Mouse (Mus musculus): ENCODE data around the gene Enpp6. TPM values are rescaled to one million over a fixed set of nuclear protein-coding genes. Genes with fewer than 3 reads are reported as not detected.

Gene Enpp6
- total and polyA plus RNA-seq, 2 experiments from 2014 or later, result 5.5 to 7.7 TPM

- no peaks in the 10 kb centered on the region for H3K36me3 ChIP-seq (replicated peaks; ENCODE audit: control insufficient read depth, insufficient read depth, low read length)
- H3K4me1 ChIP-seq (ENCODE audit: control insufficient read depth, insufficient read depth), result 0 out of 2 replicates have a peak, but pooled peaks cover 4% of the 10 kb centered on the region
- WGBS, result 90% methylated on average over 4 of the region's 4 CpGs
- TF ChIP-seq EP300 (IDR thresholded peaks at IDR 0.05; ENCODE audit: low read depth) (no peak), CTCF (IDR thresholded peaks at IDR 0.05; ENCODE audit: low read depth) (no peak)
- no peak overlapping the region for H3K4me2 ChIP-seq (ENCODE audit: low read depth, low read length)
- H3K27ac ChIP-seq (ENCODE audit: low read depth), result no peak overlapping the region
- ATAC-seq (ENCODE audit: insufficient read depth, low read depth) (no peak), DNase-seq (ENCODE audit: low spot score) (no peak)
- no peak overlapping the region for H3K4me3 ChIP-seq (ENCODE audit: low read depth, low read length)
- H3K27me3 ChIP-seq (ENCODE audit: control insufficient read depth, insufficient read depth, low read length), result no peaks in the 10 kb centered on the region
- no peaks in the 10 kb centered on the region for H3K9me3 ChIP-seq (replicated peaks; ENCODE audit: control insufficient read depth, low read length)
- H3K9ac ChIP-seq (replicated peaks; ENCODE audit: low read depth, low read length), result no peak overlapping the region
These were observed 43.4 kb upstream of the Enpp6 start for GRCm38 (mm10) chr8:46943337-46943736.

- Histone ChIP-seq H3K9ac (replicated peaks; ENCODE audit: low read depth, low read length) (no peak overlapping the region), H3K36me3 (replicated peaks; ENCODE audit: control insufficient read depth, insufficient read depth, low read length) (no peaks in the 10 kb centered on the region), H3K4me2 (ENCODE audit: low read depth, low read length) (no peak overlapping the region), H3K27me3 (ENCODE audit: control insufficient read depth, insufficient read depth, low read length) (no peaks in the 10 kb centered on the region), H3K4me3 (ENCODE audit: low read depth, low read length) (no peak overlapping the region), H3K27ac (ENCODE audit: low read depth) (no peak overlapping the region), H3K9me3 (replicated peaks; ENCODE audit: control insufficient read depth, low read length) (no peaks in the 10 kb centered on the region), H3K4me1 (ENCODE audit: control insufficient read depth, insufficient read depth) (0 out of 2 replicates have a peak, but pooled peaks cover 4% of the 10 kb centered on the region)
- peak; percentile 24; the same call in 1 of the 2 replicates for TF ChIP-seq CTCF (IDR thresholded peaks at IDR 0.05; ENCODE audit: low read depth)
- TF ChIP-seq EP300 (IDR thresholded peaks at IDR 0.05; ENCODE audit: low read depth), result no peak
- WGBS, result 72% methylated on average over 5 of the region's 5 CpGs
- DNase-seq (ENCODE audit: low spot score) (no peak), ATAC-seq (ENCODE audit: insufficient read depth, low read depth) (no peak)
These were observed 40.5 kb upstream of the Enpp6 start for GRCm38 (mm10) chr8:46946181-46946580.

- Histone ChIP-seq H3K4me1 (ENCODE audit: control insufficient read depth, insufficient read depth) (no peaks in the 10 kb centered on the region), H3K4me2 (ENCODE audit: low read depth, low read length) (no peak overlapping the region)
- TF ChIP-seq CTCF (IDR thresholded peaks at IDR 0.05; ENCODE audit: low read depth) (no peak), EP300 (IDR thresholded peaks at IDR 0.05; ENCODE audit: low read depth) (no peak)
These were observed 38.5 kb upstream of the Enpp6 start for GRCm38 (mm10) chr8:46948091-46948757.

GRCm38 (mm10) chr8:46953472-46953871 is 33.2 kb upstream of the Enpp6 start:
- no peak overlapping the region for H3K4me3 ChIP-seq (ENCODE audit: low read depth, low read length)
- ATAC-seq (ENCODE audit: insufficient read depth, low read depth) (no peak), DNase-seq (ENCODE audit: low spot score) (peak; percentile 74)
- H3K27me3 ChIP-seq (ENCODE audit: control insufficient read depth, insufficient read depth, low read length), result no peaks in the 10 kb centered on the region
- no peak overlapping the region for H3K9ac ChIP-seq (replicated peaks; ENCODE audit: low read depth, low read length)
- 17% methylated on average over 7 of the region's 7 CpGs for WGBS
- H3K27ac ChIP-seq (ENCODE audit: low read depth), result no peak overlapping the region
- no peak overlapping the region for H3K4me2 ChIP-seq (ENCODE audit: low read depth, low read length)
- no peaks in the 10 kb centered on the region for H3K9me3 ChIP-seq (replicated peaks; ENCODE audit: control insufficient read depth, low read length)
- no peaks in the 10 kb centered on the region for H3K4me1 ChIP-seq (ENCODE audit: control insufficient read depth, insufficient read depth)
- TF ChIP-seq EP300 (IDR thresholded peaks at IDR 0.05; ENCODE audit: low read depth), result no peak
- peak; percentile 81 for TF ChIP-seq CTCF (IDR thresholded peaks at IDR 0.05; ENCODE audit: low read depth)
- H3K36me3 ChIP-seq (replicated peaks; ENCODE audit: control insufficient read depth, insufficient read depth, low read length), result no peaks in the 10 kb centered on the region

More at GRCm38 (mm10) chr8:46948091-46948757, 38.5 kb upstream of the Enpp6 start:
- Histone ChIP-seq H3K9me3 (replicated peaks; ENCODE audit: control insufficient read depth, low read length) (no peaks in the 10 kb centered on the region), H3K27ac (ENCODE audit: low read depth) (no peak overlapping the region), H3K4me3 (ENCODE audit: low read depth, low read length) (no peak overlapping the region), H3K27me3 (ENCODE audit: control insufficient read depth, insufficient read depth, low read length) (no peaks in the 10 kb centered on the region), H3K9ac (replicated peaks; ENCODE audit: low read depth, low read length) (no peak overlapping the region), H3K36me3 (replicated peaks; ENCODE audit: control insufficient read depth, insufficient read depth, low read length) (no peaks in the 10 kb centered on the region)
- WGBS, result 77% methylated on average over 14 of the region's 14 CpGs
- DNase-seq (ENCODE audit: low spot score) (no peak), ATAC-seq (ENCODE audit: insufficient read depth, low read depth) (no peak)

GRCm38 (mm10) chr8:46962630-46963427 is 23.9 kb upstream of the Enpp6 start:
- no peak overlapping the region for H3K27ac ChIP-seq (ENCODE audit: low read depth)
- DNase-seq (ENCODE audit: low spot score) (no peak), ATAC-seq (ENCODE audit: insufficient read depth, low read depth) (no peak)
- 44% methylated on average over 10 of the region's 10 CpGs for WGBS
- H3K27me3 ChIP-seq (ENCODE audit: control insufficient read depth, insufficient read depth, low read length), result no peaks in the 10 kb centered on the region
- no peak overlapping the region for H3K4me2 ChIP-seq (ENCODE audit: low read depth, low read length)
- H3K9ac ChIP-seq (replicated peaks; ENCODE audit: low read depth, low read length), result no peak overlapping the region
- no peaks in the 10 kb centered on the region for H3K36me3 ChIP-seq (replicated peaks; ENCODE audit: control insufficient read depth, insufficient read depth, low read length)
- H3K4me1 ChIP-seq (ENCODE audit: control insufficient read depth, insufficient read depth), result no peaks in the 10 kb centered on the region
- TF ChIP-seq EP300 (IDR thresholded peaks at IDR 0.05; ENCODE audit: low read depth), result no peak
- 0 out of 2 replicates have a peak, but pooled peaks have one; percentile 7 for TF ChIP-seq CTCF (IDR thresholded peaks at IDR 0.05; ENCODE audit: low read depth)
- no peak overlapping the region for H3K4me3 ChIP-seq (ENCODE audit: low read depth, low read length)
- H3K9me3 ChIP-seq (replicated peaks; ENCODE audit: control insufficient read depth, low read length), result no peaks in the 10 kb centered on the region

Measured in heart, postnatal 0 days (tissue).